Mouse (Mus musculus) right cerebral cortex, postnatal 36 days (tissue): Measurements from ENCODE around the gene Trim28.
A peak's percentile ranks its signal among the peaks of the same experiment; 100 is the strongest.

Experiments used
- DNase-seq, 2 experiments: peaks; one replicate each; pipeline ENCODE4 v3.0.0; 2022; ENCODE audit warnings: low spot score in 2 of 2, mixed read lengths in 1 of 2

The Trim28 gene

DNA sequence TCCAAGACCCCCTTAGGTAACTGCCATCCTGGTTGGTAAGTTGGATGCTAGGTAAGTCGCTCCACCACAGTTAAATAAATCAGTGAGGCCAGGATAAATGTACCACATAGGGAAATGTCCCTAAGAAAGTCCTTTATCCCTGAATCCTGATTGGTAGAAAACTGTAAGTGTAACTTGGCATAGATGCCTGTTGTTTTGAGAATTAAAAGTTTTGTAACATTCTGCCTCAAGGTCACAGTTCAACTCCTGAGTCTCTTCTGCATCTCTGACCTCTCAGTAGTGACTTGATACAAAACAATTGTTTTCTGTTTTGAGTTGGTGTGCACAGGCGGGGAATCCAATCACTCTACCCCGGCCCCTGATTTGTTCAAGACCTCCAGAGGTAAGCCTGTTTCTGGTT lies at the start of gene Trim28:
Gene Trim28, plus strand, starts transcription at position 264 of the 400 bp plus-strand sequence.
- no peak for DNase-seq

DNA sequence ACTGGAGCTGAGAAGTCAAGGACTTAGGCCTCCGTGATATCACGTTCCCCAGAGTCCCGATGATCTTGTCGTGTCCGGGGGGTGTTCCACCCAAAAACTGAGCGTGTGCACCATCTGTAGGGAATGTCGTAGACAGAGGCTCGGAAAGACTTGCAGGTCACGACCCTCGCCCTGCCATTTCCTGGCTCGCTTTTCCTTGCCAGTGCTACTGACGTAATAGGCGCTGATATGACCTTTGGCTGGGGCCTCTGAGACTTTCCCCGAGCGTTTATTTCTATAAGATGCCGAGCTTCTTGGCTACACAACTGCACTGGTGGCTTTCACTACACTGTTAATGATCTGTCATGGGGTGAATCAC lies 49.1 kb upstream of the Trim28 start:
- DNase-seq, result no peak

DNA sequence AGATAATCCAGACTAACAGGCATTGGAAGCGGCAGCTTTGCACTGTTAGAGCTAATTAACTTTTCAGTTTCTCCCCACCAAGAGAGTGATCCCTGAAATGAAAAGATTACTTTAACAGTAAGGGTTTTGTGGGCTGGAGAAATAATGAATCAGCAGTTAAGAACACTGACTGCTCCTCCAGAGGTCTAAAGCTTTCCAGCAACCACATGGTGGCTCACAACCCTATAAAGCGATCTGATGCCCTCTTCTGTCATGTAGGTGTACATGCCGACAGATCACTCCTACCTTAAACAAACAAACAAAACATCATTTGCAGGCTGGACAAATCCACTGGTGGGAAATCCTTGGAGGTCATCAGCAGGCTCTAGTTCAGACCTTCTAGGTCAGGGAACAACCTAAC lies 44.0 kb upstream of the Trim28 start:
- no peak for DNase-seq

DNA sequence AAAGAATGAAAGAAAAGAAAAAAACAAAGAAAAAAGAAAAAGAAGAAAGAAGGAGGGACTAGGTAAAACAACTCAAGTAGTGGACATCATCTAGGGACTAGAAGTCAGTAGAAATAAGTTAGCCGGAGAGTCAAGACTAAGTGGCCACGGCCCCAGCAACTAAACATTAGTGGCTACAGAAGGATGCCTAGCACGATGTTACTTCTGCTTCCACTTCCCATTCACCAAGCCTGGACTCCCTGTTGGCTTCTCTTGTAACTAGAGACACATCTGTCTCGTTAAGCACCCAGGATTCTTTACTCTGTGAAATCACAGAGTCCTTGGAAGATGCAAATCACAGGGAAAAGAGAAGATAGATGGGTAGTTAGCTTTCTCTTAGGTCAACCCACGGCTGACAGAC lies 41.4 kb upstream of the Trim28 start:
- DNase-seq, result no peak

DNA sequence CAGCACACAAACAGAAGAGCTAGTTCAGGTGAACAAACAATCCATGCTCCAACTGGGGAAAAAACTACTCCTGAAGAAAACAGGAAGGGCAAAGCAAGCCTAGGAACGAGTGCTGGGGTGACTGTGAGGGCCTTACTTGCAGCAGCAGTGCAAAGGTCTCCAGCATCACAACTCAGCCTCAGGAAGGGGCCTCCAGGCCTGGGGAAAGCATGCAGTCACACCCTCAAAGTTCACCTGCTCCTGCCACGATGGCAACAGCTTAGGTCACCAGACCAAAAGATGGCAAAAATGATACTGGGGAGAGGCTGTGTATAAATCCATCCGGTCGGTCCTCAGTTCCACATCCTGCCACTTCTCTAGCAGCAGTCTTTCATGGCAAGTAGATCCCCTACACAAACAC lies 40.0 kb upstream of the Trim28 start:
- no peak for DNase-seq

DNA sequence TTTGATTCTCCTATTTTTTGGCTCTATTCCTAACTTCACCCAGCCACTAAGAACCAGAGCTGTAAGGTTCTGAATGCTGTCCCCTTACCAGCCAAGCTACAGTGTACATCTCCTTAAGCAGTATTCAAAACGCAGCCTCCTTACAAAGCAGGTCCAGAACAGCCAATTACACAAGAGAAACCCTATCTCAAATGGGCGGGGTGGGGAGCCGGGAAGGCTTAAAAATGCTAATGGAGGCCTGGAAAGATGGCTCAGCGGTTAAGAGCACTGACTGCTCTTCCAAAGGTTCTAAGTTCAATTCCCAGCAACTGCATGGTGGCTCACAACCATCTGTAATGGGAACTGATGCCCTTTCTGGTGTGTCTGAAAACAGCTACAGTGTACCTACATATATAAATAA lies 39.2 kb upstream of the Trim28 start:
- DNase-seq, result no peak

DNA sequence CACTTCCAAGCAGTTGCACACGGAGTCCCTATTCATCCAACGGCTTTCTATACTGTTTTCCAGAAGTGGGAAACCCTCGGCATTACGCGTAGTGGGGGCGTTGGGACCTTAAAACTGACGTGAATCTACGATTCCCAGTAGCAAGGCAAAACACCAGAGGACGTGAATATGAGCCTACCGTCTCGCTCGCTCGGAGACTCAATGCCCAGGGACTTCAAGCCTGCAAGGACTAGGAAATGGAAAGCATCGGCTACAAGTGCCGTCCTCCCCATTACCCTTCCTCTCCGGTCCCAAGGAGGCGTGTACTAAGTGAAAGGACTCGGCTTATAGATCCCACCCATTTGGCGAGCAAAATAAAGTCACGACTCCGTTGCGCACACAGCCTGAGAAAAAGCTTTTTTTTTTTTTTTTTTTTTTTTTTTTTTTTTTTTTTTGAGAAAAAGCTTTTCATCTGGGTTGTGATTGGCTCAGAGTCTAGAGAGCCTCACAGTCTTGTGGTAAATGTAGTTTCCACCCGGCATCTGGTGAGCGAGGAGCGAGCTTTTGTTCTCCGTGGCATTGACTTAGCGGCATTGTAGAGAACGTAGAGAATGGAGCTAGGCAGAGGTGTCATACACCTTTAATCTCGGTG lies 37.3 kb upstream of the Trim28 start:
- peak; percentile 31 to 56 for DNase-seq

DNA sequence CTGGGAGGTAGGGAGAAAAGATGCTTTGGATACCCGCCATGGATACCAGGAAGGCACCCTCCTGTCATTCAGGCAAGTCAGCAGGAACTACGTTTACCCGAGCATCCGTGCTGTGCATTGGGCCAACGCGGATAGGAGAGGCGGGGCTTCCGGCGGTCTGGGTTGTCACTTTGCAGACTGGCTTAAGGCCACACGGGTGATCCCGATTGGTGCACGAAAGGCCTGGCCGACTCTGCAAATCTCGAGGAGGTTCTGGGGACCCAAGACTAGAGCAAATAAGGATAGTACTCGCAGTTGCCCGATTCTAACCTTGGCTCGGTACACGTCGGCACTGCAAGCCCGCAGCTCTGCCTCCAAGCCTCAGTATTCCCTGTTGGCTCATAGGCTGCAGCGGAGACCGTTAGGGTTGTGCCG lies 33.2 kb upstream of the Trim28 start, which contains the start of gene Zfp324:
Gene Zfp324, plus strand, starts transcription at position 161 of the 414 bp plus-strand sequence.
- peak; percentile 91 to 95 for DNase-seq

DNA sequence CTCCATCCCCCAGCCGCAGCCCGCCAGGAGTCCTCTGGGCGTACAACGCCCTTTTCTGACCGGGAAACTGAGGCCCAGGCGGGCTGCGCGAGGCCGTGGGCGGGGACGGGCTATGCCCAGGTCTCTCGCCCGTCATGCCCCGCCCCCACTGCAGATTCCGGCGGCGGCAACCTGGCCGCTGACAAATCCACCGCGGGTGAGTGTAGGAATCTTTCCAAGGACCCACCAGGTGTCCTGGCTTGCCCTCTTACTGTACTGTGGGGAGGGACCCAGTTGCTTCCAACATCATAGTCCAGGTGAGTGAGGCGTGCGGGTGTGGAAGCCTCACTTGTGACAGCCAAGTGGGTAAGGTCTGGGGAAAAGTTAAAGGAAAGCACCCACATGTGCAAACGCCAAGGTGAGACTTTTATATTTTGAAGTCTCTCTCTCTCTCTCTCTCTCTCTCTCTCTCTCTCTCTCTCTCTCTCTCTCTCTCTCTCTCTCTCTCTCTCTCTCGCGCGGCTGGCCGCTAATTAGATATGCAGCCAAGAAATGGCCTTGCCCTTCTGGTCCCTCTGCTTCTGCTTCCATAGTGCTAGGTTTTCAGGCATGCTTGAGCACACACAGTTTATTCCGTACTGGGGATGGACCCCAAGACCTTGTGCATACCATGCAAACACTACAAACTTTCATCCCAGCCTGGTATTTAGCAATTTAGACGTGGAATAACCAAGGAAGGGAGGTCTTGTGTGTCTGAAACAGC lies 32.6 kb upstream of the Trim28 start:
- DNase-seq, result peak; percentile 30 to 37

DNA sequence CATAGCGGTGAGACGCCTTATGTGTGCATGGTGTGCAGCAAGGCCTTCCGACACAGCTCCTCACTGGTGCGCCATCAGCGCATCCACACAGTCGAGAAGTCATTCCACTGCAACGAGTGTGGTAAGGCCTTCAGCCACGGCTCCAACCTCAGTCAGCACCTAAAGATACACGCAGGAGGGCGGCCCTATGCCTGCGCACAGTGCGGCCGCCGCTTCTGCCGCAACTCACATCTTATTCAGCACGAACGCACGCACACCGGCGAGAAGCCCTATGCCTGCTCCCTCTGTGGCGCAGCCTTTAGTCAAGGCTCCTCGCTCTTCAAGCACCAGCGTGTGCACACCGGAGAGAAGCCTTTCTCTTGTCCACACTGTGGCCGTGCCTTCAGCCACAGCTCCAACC lies 28.0 kb upstream of the Trim28 start:
- no peak for DNase-seq

DNA sequence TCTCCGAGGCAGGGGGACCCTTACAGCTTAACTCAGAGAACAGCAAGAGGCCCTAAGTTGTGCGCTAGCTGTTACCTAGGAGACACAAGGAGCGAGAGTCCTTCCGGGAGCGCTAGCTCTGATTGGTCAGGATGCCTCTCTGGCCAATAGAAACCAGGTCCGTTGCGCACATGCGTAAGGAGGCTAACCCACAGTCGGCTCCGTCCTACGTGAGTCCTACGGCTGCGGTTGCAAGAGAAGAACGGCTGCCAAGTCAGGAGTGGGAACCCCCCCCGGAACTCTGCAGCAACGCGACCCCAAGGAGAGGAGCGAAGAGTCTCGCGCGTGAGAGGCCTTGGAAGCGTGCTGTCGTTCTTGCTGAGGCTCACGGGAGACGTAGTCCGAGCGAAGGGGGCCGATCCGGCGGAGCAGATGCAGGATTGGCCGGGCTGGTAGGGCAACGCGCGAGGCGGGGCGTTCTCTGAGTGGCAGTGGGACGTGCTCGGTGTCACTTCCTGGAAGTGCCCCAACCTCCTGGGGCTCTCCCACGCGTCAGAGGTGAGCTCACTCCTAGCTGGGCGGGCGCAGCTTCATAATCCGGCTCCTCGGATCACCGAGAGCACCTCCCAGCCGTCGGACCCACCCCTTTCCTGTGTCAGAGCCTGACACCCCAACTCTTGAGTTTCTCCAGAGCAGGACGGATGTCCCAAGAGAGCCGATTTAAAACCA lies 21.1 kb upstream of the Trim28 start, which contains the start of gene Zfp446:
Gene Zfp446, plus strand, starts transcription at position 167 of the 708 bp plus-strand sequence.
- peak; percentile 99 to 100 for DNase-seq

DNA sequence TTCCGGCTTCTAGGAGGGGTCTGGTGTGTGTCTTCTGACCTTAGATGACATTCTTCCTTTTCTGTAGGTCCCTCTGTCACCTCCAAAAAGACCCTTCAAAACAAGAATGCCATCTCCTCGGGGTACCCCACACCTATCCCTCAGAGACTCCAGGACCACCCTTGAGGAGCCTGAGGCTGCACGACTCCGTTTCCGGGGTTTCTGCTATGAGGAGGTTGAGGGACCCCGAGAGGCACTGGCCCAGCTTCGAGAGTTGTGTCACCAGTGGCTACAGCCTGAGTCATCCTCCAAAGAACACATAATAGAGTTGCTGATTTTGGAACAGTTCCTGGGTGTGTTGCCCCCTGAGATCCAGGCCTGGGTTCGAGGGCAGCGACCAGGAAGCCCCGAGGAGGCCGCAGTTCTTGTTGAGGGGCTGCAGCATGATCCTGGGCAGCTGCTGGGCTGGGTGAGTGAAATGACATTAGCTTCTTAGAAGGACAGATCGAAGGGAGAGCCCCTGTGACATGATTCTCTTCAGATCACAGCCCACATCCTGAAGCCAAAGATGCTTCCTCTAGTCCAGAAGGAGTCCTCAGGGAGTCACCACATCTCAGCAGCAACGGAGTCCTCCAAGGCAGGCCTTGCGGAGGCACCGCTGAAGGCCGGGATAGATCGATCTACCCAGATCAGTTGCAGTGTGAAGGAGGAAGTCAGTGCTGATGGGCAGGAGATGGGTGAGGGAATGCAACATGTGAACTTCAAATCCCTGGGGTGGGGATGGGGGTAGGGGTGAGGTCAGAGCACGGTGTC lies 19.8 kb upstream of the Trim28 start:
- no peak for DNase-seq

DNA sequence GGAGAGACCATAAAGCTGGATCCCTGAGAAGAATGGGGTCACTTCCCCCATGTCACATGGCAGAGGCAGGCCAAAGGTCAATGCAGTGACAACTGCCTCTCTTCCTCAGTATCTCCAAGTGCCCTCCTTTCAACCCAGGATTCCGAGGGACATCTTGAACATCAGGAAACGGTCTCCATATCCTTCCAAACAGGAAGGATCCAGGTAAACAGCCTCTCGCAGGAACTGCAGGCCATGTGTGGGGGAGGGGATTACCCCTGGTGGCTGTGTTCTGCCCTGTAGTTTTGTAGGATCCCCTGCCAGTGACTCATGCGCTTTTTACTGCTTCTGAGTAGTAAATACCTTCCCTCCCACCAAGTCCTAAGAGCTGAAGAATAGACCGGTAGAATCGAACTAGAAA lies 19.1 kb upstream of the Trim28 start:
- no peak for DNase-seq

DNA sequence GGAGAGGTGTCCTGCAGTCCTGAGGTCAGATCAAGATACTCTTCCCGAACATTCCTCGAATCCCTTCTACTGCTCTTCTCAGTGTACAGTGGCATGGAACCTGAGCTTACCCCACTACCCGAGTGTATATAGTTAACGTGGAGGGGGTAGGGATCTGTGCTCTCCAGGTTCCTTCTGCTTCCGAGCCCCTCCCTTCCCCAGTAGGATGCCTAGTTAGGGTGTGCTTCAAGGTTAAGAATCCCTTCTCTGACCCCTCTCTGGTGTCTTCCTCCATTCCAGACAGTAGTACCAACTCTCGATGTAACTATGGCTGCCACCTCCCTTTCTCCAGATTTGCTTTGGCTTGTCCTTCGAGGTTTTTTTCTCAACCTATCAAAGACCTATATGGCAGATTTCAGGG lies 18.6 kb upstream of the Trim28 start:
- DNase-seq, result no peak

DNA sequence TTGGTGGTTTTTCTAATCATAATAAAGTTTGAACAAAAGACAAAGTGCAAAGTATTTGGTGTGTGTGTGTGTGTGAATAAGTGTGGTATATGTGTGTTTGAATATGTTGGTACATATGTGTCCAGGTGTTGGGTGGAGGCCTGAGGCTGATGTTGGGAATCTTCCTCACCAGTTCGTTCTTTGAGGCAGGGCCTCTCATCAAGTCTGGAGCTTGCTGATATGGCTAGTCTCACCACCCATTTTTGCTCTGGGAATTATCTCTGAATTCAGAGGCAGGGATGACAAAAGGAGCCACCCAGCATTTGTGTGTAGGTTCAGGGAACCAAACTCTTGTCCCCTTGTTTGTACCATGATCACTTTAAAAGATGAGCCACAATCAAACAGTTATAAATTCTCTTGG lies 13.2 kb upstream of the Trim28 start:
- DNase-seq, result no peak

DNA sequence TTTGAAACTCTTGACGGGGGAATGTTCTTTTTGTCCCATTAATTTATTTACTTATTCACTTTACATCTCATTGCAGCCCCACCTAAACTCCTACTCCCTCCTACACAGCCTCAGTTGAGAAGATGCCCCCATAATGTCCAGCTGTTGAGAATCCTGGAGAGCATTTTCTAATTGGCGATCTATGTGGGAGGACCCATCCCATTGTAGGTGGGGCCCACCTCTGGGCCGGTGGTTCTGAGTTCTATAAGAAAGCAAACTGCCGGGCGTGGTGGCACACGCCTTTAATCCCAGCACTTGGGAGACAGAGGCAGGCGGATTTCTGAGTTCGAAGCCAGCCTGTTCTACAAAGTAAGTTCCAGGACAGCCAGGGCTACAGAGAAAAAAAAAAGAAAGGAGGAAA lies 12.0 kb upstream of the Trim28 start:
- DNase-seq, result no peak

DNA sequence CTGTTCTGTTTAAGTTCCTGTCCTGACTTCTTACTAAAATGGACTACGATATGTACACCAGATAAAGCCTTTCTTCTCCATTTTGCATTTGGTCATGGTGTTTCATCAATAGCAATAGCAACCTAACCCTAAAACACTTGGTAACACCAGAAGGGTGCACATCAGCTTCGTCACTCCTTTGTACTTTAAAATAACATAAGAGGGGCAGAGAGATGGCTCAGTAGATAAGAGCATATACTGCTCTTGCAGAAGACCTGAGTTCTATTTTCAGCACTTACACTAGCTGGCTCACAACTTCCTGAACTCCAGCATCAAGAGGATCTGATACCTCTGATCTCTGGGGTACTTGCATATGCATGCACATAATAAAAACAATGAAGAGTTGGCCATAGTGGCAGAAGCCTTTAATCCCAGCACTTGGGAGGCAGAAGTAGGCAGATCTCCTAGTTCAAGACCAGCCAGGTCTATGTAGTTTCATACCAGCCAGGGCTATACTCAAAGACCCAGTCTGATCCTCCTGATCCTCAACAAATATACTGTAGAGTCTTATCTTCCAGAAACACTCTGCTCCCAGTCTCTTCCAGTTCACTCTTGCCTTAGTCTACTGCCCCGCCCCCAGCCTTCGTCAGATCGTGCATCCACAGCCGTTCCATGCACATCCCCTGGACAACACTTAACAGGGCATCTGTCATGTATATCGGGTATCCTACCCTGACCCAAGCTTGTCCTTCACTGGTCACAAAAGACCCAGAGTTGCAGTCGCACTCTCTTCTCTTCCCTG lies 11.3 kb upstream of the Trim28 start:
- no peak for DNase-seq

DNA sequence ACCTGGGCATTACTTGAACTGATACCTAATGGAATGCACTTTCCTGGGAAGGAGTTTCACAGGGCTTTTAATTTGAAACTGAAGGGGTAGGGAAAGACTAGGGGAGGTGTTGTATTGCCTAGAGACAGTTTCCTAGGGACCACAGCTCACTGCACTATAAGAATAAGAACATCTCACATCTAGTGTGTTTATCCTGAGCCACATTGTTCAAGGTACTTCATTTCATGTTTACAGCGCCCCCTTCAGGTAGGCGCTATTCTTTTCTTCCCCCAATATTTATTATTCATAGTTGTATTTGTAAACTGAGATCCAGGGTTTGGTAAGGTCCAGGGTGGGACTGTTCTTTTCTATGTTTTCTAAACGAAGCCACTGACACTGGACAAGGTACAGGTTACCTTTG lies 6.7 kb upstream of the Trim28 start:
- no peak for DNase-seq

DNA sequence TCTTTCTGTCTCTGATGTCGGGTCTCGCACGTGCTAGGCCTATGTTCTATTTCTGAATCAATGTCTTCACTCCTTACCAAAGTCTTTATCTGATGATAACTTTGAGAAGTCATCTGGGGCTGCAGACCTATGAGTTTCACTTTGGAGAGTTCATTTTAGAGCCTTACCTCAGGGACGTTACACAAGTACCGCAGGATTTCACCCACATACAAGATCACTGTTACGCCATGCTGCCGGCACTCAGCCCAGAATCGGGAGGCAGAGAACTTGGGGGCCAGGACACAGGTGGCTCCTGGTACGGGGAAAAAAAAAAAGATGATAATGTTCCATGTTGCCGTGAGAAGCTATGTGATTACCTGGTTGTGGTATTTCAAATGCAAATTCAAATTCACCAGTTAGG lies 5.8 kb upstream of the Trim28 start:
- no peak for DNase-seq

DNA sequence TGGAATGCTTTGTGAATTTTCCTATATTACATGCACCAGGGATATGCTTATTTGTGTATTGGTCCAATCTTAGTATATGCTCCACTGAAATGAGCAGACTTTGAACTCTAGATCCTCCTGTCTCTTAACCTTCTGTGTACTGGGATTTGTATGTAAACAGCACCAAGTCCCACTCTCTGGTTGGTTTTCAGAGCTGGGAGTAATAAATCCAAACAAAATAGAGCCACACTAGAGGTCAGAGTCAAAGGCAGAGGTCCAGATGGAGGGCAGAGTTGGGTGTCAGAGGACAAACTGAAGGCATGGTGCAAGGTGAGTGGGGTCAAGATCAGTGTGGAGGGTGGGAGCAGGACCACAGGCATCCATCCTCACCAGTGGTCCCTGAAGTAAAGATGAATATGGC lies 3.1 kb upstream of the Trim28 start:
- DNase-seq, result no peak

DNA sequence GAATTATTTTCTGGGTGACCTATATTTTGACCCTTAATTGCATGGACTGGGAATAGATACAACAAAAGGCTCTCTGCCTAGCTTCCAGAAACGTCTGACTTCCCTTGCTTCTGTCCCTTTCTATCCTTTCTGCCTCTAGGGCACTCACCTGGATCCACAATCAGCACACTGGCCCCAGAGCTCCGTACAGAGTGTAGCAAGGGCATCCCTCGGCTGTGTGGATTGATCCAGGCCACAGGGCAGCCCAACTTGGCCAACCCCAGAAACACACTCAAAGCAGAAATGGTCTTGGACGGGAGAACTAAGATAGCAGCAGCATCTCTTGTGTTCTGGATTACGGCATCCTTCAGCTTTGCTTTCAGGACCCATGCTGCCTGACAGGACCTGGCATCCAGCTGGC lies 1.7 kb upstream of the Trim28 start:
- DNase-seq, result no peak
